Mouse (Mus musculus): ENCODE results near the gene Lsm7.
A peak's percentile ranks its signal among the peaks of the same experiment; 100 is the strongest.

Lsm7 gene

DNA sequence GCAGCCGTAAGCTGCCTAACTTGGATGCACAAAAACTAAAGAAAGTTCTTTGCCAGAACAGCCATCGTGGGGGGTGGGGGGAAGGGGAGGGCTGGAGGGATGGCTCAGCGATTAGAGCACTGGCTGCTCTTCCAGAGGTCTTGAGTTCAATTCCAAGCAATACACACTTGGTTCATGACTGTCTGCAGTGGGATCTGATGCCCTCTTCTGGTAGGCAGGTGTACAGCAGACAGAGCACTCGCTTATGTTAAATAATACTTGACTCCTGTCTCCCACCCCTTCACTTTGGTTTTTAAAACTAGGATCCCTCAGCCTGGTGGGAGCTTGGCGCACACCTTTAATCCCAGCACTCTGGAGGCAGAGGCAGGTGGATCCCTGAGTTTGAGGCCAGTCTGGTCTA, 21.0 kb upstream of the Lsm7 start:
- DNase-seq (ENCODE audit: low read depth, low spot score) = peak; percentile 76

GRCm38 (mm10) chr10:80874035-80874434, 19.0 kb upstream of the Lsm7 start:
- DNase-seq (ENCODE audit: low read depth, low spot score) = no peak

DNA sequence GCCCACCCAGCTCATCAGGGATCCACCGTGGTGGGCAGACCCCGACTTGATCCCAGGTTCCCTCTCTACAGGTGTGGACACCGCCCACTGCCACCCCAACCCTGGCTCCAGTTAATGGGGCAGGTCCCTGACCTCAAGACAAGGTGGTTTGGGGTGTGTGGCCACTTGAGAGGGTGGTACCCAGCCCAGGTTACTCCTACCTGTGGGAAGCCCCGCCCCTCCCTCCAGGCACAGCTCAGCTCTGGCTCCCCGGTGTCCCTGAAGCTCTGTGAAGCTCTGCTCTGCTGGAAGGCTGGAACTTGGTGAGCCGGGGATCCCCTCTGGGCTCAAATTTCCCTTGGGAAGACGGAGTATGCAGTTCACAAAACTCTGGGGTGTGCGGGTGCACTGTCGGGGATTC, 16.6 kb upstream of the Lsm7 start, which contains the start of gene Tmprss9:
Gene Tmprss9 (plus strand): TSS at position 268 of the 400 bp plus-strand sequence.
- no peak for DNase-seq (ENCODE audit: low read depth, low spot score)

GRCm38 (mm10) chr10:80870993-80871392, 16.0 kb upstream of the Lsm7 start:
- no peak for DNase-seq (ENCODE audit: low read depth, low spot score)

GRCm38 (mm10) chr10:80864446-80864845, 9.4 kb upstream of the Lsm7 start:
- no peak for DNase-seq (ENCODE audit: low read depth, low spot score)

DNA sequence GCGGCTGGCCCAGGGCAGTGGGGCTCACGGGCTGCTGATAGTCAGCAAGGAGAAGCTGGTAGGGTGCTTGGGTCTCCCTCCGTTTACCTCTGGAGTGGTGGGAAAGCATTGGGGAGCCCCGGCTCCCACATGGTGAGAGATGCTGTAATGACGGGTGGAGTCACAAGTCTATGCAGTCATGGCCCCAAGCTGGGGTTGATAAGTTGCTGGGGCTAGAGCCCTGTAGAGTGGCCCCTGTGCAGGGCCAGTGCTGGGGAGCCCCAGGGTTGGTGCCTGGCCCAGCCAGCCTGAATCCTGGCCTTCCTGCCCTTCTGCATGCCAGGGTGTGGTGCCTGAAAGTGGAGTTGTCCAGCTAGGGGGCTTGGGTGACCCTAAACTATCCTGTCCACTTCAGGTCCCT, 7.3 kb upstream of the Lsm7 start:
- DNase-seq (ENCODE audit: low read depth, low spot score) = no peak

DNA sequence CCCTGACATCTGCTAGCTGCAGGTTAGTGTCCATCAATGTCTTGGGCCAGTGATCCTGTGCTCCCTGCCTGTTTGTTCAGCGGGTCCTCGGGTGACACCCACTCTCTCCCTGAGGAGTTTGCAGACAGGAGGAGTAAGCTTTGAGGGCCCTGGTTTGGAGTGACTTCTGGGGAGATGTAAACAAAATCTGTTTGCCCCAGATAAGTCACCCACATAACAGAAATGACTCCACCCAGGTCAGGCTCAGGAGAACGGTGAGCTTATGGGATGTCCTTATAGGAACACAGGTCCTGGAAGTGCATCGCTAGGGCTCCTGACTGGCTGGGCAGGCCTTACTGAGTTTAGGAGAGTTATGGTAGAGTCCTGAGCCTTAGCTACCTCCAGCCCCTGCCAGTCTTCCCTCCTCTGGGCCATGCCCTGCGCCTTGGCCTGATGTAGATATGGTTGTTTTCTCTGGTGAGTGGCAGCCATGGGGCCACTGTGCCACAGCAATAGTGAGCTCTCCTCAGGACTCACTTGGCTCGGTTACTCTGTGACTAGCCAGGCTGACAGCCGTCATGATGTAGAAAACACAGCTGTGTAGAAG, 3.4 kb upstream of the Lsm7 start:
- DNase-seq (ENCODE audit: low read depth, low spot score) = no peak

- DNase-seq (ENCODE audit: low read depth, low spot score) = no peak
Observed at GRCm38 (mm10) chr10:80857848-80858247, 2.8 kb upstream of the Lsm7 start.

- no peak for DNase-seq (ENCODE audit: low read depth, low spot score)
Observed at GRCm38 (mm10) chr10:80857386-80857785, 2.4 kb upstream of the Lsm7 start.

GRCm38 (mm10) chr10:80856908-80857307, 1.9 kb upstream of the Lsm7 start:
- no peak for DNase-seq (ENCODE audit: low read depth, low spot score)

DNA sequence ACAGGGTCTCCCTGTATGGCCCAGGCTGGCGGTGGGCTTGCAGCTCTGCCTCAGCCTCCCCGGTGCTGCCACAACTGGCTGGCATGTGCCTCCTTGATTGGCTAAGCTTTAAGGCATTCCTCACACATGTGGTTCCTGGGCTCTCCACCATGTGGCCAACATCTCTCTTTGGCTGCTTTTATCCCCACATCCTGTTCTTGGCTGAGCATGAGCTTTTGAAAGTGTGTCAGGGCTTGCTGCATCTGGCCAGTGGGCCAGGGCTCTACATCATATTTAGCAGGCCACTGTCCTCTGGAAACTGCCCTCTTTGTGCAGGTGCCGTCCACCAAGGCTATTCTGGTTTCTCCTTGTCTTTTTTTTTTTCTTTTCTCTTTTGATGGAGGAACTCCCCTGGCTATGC, 1.3 kb upstream of the Lsm7 start:
- DNase-seq (ENCODE audit: low read depth, low spot score) = peak; percentile 42

DNA sequence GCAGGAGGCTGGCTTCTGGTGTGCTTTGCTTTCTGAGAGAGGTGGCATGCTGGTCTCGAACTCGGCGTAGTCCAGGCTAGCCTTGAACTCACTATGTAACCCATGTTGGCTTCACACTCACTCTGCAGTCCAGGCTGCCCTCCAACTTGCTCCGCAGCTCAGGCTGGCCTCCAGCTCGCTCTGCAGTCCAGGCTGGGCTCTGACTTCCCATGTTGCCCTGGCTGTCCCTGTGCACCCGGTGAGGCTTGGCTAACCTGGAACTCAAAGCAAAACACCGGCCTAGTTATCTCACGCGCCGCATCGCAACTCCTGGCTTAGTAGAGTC, 702 bp upstream of the Lsm7 start:
- DNase-seq (ENCODE audit: low read depth, low spot score) = no peak

- peak; percentile 95 for DNase-seq (ENCODE audit: low read depth, low spot score)
Observed at GRCm38 (mm10) chr10:80848571-80848970, 6.4 kb downstream of the Lsm7 start.

DNA sequence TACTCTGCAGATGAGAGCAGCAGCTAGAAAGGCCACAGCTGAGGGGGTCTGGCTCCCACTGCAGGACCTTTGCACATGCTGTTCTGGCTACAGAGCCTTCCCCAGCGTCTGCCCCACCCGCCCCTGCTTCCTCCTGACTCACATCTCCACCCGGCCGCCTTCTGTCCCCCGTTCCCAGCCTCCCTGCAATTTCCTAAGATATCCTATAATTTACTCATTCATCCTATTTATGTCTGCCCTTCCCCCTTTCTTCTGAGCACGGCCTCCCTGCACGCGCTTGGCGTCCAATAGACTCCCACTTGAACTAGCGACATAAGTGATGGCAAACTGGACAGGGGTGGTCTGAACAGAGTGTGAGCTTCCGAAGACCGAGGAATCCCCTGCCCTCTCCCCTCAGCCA, 9.3 kb downstream of the Lsm7 start:
- no peak for DNase-seq (ENCODE audit: low read depth, low spot score)

DNA sequence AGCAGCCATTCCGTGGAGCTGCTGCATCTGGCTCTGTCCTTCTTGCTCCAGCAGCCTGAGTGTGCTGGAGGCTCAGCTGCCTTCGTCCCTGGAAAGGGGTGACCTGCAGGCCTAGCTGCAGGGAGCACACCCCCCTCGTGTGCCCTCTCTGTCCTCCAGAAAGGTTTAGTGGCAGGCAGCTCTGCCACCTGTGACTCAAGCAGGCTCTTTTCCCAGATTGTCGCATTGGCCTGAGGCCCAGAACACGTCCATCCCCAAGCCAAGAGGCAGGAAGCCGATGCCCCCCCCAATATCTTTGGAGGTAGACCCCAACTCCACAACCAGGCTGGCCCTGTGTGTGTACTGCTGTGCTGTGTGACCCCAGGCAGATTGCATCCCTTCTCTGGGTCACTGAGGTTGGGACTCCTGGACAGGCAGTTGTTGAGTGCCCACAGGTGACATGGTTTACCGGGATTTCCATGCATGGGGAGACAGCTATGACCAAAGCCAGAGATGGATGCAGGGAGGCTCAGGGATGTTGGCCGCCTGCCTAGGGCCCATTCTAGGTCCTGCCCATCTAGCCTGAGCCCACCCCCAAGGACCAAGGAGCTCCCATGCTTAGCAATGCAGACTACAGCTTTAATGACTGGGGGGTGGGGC, 9.8 kb downstream of the Lsm7 start:
- DNase-seq (ENCODE audit: low read depth, low spot score) = no peak

DNA sequence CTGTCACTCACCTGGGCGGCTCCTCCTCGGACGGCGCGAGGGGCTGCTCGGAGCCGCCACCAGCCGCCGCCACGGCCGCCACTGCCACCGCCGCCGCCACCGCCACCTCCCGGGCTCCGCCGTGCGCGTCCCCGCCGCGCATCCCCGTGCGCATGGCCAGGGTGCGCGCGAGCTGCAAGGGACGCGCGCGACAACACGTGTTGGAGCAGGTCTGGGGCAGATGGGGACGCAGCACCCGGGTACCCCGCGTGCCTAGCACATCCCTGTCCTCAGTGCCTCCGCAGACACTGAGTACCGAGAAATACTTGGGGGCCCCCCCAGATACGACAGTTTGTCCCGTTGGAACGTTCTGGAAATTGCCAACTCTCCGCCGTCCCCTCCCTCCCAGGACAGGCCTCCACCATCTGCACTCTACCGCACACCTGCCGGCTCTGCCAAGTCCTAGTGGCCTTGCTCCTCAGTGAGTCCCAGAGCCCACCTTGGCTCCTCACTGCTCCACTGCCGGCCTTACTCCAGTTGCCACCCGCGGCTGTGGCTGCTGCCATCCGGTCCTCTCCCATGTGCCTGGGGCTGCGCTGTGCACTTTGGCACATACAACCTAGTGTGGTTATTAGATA, 11.0 kb downstream of the Lsm7 start, which contains the start of gene Lingo3:
Gene Lingo3 (minus strand): TSS at position 109 of the 617 bp plus-strand sequence.
- DNase-seq (ENCODE audit: low read depth, low spot score) = peak; percentile 42

- DNase-seq (ENCODE audit: low read depth, low spot score) = no peak
Observed at GRCm38 (mm10) chr10:80843087-80843930, 11.7 kb downstream of the Lsm7 start.

GRCm38 (mm10) chr10:80842334-80842733, 12.7 kb downstream of the Lsm7 start:
- no peak for DNase-seq (ENCODE audit: low read depth, low spot score)

- no peak for DNase-seq (ENCODE audit: low read depth, low spot score)
Observed at GRCm38 (mm10) chr10:80841685-80842084, 13.3 kb downstream of the Lsm7 start.

DNA sequence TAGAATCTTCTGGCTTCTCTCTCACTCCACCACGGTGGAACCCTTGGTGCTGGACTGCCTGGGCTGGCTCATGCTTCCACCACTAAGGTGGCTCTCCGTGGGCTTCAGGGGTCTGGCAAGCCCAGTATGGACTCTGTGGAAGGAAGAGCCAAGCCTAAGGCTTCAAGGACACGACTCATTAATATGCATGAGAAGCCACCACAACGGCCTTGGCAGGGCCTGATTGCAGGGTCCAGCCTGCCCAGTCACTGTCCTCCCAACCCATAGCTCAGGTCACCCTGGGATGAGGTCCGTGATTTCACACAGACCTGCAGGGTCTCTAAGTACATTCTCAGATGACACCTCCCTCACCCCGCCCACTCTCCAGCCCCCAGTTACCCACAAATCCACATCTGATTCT, 15.2 kb downstream of the Lsm7 start:
- no peak for DNase-seq (ENCODE audit: low read depth, low spot score)

GRCm38 (mm10) chr10:80838346-80838912, 16.6 kb downstream of the Lsm7 start:
- no peak for DNase-seq (ENCODE audit: low read depth, low spot score)

DNA sequence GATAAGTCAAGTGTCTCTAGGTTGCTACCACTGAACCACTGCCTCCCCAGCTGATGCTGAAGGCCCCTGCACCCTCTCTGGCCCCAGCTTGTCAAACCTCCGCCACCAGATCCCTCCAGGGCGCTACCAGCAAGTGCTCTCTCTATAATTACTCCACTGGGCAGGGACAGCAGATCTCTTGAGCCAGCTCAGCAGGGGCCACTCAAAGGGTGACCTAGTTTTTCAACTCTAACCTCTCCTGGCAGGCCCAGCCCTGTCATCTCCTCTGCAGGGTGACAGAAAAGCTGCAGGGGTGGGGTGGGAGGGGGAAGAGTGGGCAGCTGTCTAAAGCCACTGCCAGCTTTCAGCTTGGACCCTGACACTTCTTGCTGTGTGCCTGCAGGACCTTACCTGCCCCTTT, 17.2 kb downstream of the Lsm7 start:
- DNase-seq (ENCODE audit: low read depth, low spot score) = no peak

All from R1 (cell line).